Mouse (Mus musculus) brain, embryonic 18.5 days (tissue): ENCODE measurements around the gene Upk3bl.
A peak's percentile ranks its signal among the peaks of the same experiment; 100 is the strongest.
"Not testable (repeated sequence)": the region's sequence is repeated elsewhere in the genome, so short reads cannot be mapped to it uniquely, and the experiment has no call there.

Experiments used
- DNase-seq: peaks from one replicate; pipeline ENCODE4 v3.0.0-alpha.2; 2012; ENCODE audit warnings: low read depth, low spot score

Gene Upk3bl

GRCm38 (mm10) chr5:136084891-136085651, 30.8 kb downstream of the Upk3bl start:
- no peak for DNase-seq

DNA sequence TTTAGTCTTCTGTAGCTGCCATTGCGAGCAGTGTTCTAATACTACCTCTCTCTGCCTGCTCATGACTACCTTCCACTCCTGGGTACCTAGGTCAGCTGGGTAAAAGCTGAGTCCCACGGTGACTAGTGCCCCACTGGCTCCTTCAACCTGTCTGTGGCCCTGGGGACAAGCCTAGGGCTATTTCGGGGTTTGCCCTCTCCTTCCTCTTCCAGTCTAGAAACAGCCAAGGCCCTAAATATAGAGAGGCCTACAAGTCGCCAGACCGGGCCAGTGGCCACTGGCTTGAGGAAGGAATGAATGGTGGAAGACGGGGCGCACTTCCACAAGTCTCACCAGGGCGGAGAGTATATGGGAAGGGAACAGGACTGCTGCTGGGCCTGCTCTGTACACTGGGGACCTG, 32.0 kb downstream of the Upk3bl start:
- no peak for DNase-seq

GRCm38 (mm10) chr5:136088821-136089575, 34.7 kb downstream of the Upk3bl start:
- DNase-seq: no peak

GRCm38 (mm10) chr5:136091927-136092326, 37.6 kb downstream of the Upk3bl start:
- DNase-seq: no peak

DNA sequence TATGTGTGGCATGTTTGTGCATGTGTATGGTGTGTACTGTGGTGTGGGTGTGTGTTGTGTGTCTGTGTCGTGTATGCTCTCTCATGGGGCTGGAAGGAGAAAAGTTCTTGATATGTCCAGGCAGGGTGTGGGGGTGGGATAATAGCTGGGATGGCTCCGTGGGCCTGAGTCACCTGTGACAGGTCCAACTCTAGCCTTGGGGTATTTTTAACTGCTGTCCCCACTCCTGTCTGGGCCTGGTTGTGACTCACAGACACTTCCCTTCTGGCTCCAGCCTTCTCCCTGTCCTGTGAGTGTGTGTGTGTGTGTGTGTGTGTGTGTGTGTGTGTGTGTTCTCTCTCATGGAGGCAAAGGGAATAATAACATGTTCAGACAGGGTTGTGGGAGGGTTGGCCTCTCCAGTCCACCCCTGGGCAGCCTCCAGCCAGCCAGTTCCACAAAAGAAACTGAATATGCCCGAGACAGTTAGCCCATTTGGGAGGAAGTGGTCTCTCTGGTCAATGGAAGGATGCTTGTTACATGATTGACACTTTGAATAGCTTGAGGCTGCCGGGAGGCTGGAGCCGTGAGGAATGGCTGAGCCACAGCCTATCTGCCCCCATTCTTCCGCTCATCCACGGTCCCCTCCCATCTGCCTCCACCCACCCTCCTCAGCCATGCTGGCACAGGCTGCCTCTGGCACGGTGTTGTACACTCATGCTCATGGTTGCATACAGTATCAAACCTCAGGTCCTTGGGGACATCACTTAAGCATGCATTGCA, 40.1 kb downstream of the Upk3bl start:
- DNase-seq: no peak

GRCm38 (mm10) chr5:136095089-136095488, 40.8 kb downstream of the Upk3bl start:
- DNase-seq: no peak

GRCm38 (mm10) chr5:136098536-136098935, 44.2 kb downstream of the Upk3bl start:
- DNase-seq: no peak

- DNase-seq: peak; percentile 47
Measured at GRCm38 (mm10) chr5:136102099-136102820, 48.0 kb downstream of the Upk3bl start.

DNA sequence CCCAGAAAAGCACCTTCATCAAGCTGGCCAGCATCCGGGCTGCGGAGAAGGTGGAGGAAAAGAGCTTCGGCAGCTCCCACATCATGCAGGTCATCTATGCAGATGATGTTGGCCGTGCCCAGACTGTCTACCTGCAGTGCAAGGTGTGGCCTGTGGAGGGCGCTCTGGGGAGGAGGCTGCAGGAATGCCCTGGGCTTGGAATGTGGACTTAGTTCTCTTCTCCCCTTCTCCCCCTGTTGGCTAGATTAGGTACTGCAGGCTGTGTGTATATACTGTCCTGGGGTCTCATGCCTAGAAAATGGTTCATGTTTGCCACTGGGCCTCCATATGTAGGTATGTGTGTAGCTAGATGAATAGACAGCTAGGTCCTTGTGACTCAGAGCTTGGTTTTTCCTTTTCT, 50.2 kb downstream of the Upk3bl start:
- no peak for DNase-seq

GRCm38 (mm10) chr5:136108486-136108885, 54.2 kb downstream of the Upk3bl start:
- DNase-seq: no peak

- no peak for DNase-seq
Measured at GRCm38 (mm10) chr5:136109042-136109441, 54.8 kb downstream of the Upk3bl start.

DNA sequence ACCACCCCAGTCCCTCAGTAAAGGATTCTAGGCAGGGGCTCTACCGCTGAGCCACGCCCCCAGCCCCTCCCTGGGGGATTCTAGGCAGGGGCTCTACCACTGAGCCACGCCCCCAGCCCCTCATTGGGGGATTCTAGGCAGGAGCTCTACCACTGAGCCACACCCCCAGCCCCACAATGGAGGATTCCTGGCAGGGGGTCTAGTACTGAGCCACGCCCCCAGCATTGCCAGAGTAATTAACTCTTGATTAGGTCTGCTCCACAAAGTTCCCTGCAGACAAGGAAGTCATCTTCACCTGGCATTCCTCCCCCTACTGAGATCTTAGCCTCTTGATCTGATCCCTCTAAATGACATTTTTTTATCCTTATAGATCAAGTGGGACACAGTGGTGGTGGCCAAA, 59.3 kb downstream of the Upk3bl start:
- DNase-seq: not testable (repeated sequence)
